Mouse (Mus musculus): ENCODE measurements around the gene Ap4b1.

DNA sequence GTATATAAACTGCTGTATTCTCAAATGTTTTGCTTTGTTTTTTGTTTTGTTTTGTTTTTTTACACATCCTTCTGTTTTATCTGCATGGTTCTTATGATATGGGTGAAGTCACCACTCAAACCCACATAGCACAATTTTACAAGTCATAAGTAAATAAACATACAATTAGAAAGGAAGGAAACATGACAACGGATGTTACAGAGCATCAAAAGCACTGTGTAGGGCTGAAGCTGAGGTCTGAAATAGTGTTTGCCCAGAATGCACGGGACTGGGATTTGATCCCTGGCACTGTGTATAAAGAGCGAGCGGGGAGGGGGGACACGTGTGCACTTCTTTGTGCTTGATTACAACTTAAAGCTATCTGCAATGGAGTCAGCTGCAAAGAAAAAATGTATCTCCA lies 28.5 kb upstream of the Ap4b1 start:
- TF ChIP-seq CTCF (IDR thresholded peaks at IDR 0.05; ENCODE audit: low read depth) (no peak), EP300 (IDR thresholded peaks at IDR 0.05; ENCODE audit: low read depth) (no peak)

Measured in liver, postnatal 0 days (tissue).